Mouse (Mus musculus) liver, embryonic 13.5 days (tissue): ENCODE results near the gene Gmds. TPM values are rescaled to one million over a fixed set of nuclear protein-coding genes. Genes with fewer than 3 reads are reported as not detected.
A peak's percentile ranks its signal among the peaks of the same experiment; 100 is the strongest.

Experiments used
- ATAC-seq: fragments of 200-750 bp; cut with Nextera tagmentation; 2 replicates; pipeline ENCODE4 v1.8.0; 2017; ENCODE audit warnings: low read depth, mild to moderate bottlenecking, moderate number of reproducible peaks, moderate library complexity
- DNase-seq: peaks from one replicate; pipeline ENCODE4 v3.0.0; 2022
- H3K27ac ChIP-seq: fragments of 300-500 bp; sonication (generic); 2 replicates; pipeline ENCODE4 v1.5.1; 2015; ENCODE audit warnings: moderate library complexity, mild to moderate bottlenecking, inconsistent platforms
- H3K27me3 ChIP-seq: fragments of 300-500 bp; sonication (generic); 2 replicates; pipeline ENCODE4 v1.6.1; 2015; ENCODE audit warnings: mild to moderate bottlenecking, inconsistent platforms
- H3K36me3 ChIP-seq: fragments of 300-500 bp; sonication (generic); 2 replicates; pipeline ENCODE4 v1.6.1; 2015; ENCODE audit warnings: mild to moderate bottlenecking, inconsistent platforms
- H3K4me1 ChIP-seq: fragments of 300-500 bp; sonication (generic); replicated peaks from 2 replicates; pipeline ENCODE4 v1.6.1; 2015; ENCODE audit warnings: inconsistent platforms
- H3K4me2 ChIP-seq: fragments of 300-500 bp; sonication (generic); 2 replicates; pipeline ENCODE4 v1.6.1; 2015; ENCODE audit warnings: inconsistent platforms, mild to moderate bottlenecking, moderate library complexity
- H3K4me3 ChIP-seq: fragments of 300-500 bp; sonication (generic); replicated peaks from 2 replicates; pipeline ENCODE4 v1.5.1; 2015; ENCODE audit warnings: mild to moderate bottlenecking, inconsistent platforms
- H3K9ac ChIP-seq: fragments of 300-500 bp; sonication (generic); 2 replicates; pipeline ENCODE4 v1.6.1; 2015; ENCODE audit warnings: mild to moderate bottlenecking, inconsistent platforms
- H3K9me3 ChIP-seq: fragments of 300-500 bp; sonication (generic); replicated peaks from 2 replicates; pipeline ENCODE4 v1.6.1; 2016; ENCODE audit warnings: inconsistent platforms
- WGBS: fragments of 180-500 bp; shearing (Covaris S2); methylation state at CpG from one replicate; pipeline ENCODE4 v1.1.7; 2015; ENCODE audit not compliant: insufficient replicate concordance; 5-methylcytosine and 5-hydroxymethylcytosine counted together
- polyA plus RNA-seq: library from polyadenylated mRNA; unstranded; fragments of >200 nt; fragmentation: Nextera tagmentation; extraction: Ambion mirVana; gene quantifications from 2 replicates; pipeline ENCODE4 v1.2.1, GENCODE M21; 2015

Gmds gene
- polyA plus RNA-seq, 1 experiment from 2014 or later, result 9.1 TPM

- WGBS, result 52% methylated on average over 3 of the region's 3 CpGs
Observed at GRCm38 (mm10) chr13:31966931-31967532, 371.5 kb downstream of the Gmds start.

GRCm38 (mm10) chr13:31960514-31960913 is 378.0 kb downstream of the Gmds start:
- DNase-seq, result no peak
- Histone ChIP-seq H3K36me3 (no peaks in the 10 kb centered on the region), H3K4me2 (no peak overlapping the region), H3K27me3 (no peaks in the 10 kb centered on the region), H3K4me3 (no peak overlapping the region), H3K27ac (no peak overlapping the region), H3K9ac (no peak overlapping the region), H3K9me3 (no peaks in the 10 kb centered on the region), H3K4me1 (no peaks in the 10 kb centered on the region)
- no peak for ATAC-seq
- WGBS, result 51% methylated on average over 3 of the region's 3 CpGs

More at GRCm38 (mm10) chr13:31966931-31967532, 371.5 kb downstream of the Gmds start:
- Histone ChIP-seq H3K4me1 (no peaks in the 10 kb centered on the region), H3K27ac (no peak overlapping the region), H3K4me3 (no peak overlapping the region), H3K36me3 (no peaks in the 10 kb centered on the region), H3K27me3 (no peaks in the 10 kb centered on the region), H3K9me3 (no peaks in the 10 kb centered on the region), H3K4me2 (no peak overlapping the region), H3K9ac (no peak overlapping the region)
- DNase-seq, result no peak
- no peak for ATAC-seq

- Histone ChIP-seq H3K4me1 (no peaks in the 10 kb centered on the region), H3K4me2 (no peak overlapping the region), H3K9me3 (no peaks in the 10 kb centered on the region), H3K4me3 (no peak overlapping the region), H3K9ac (no peak overlapping the region), H3K27me3 (no peaks in the 10 kb centered on the region), H3K27ac (no peak overlapping the region), H3K36me3 (no peaks in the 10 kb centered on the region)
- DNase-seq (no peak), ATAC-seq (no peak)
- 44% methylated on average over 13 of the region's 13 CpGs for WGBS
Observed at GRCm38 (mm10) chr13:31958346-31959335, 379.9 kb downstream of the Gmds start.

- H3K27me3 ChIP-seq, result no peaks in the 10 kb centered on the region
- H3K9me3 ChIP-seq, result no peaks in the 10 kb centered on the region
- ATAC-seq, result no peak
- peak; percentile 19 for DNase-seq
- H3K36me3 ChIP-seq, result no peaks in the 10 kb centered on the region
- no peak overlapping the region for H3K4me2 ChIP-seq
- 49% methylated on average over 6 of the region's 6 CpGs for WGBS
- no peaks in the 10 kb centered on the region for H3K4me1 ChIP-seq
- no peak overlapping the region for H3K9ac ChIP-seq
- H3K4me3 ChIP-seq, result no peak overlapping the region
- H3K27ac ChIP-seq, result no peak overlapping the region
Observed at GRCm38 (mm10) chr13:31956584-31956983, 382.0 kb downstream of the Gmds start.

GRCm38 (mm10) chr13:31956112-31956511 is 382.4 kb downstream of the Gmds start:
- H3K4me1 ChIP-seq, result no peaks in the 10 kb centered on the region
- no peaks in the 10 kb centered on the region for H3K27me3 ChIP-seq
- no peak overlapping the region for H3K27ac ChIP-seq
- no peak overlapping the region for H3K4me3 ChIP-seq
- 67% methylated on average over 4 of the region's 4 CpGs for WGBS
- ATAC-seq (no peak), DNase-seq (no peak)
- no peak overlapping the region for H3K9ac ChIP-seq
- no peak overlapping the region for H3K4me2 ChIP-seq
- H3K9me3 ChIP-seq, result no peaks in the 10 kb centered on the region
- no peaks in the 10 kb centered on the region for H3K36me3 ChIP-seq

- no peak overlapping the region for H3K27ac ChIP-seq
- ATAC-seq, result 0 out of 2 replicates have a peak, but pooled peaks have one; percentile 39
- H3K9ac ChIP-seq, result no peak overlapping the region
- no peak overlapping the region for H3K4me2 ChIP-seq
- H3K27me3 ChIP-seq, result no peaks in the 10 kb centered on the region
- no peak overlapping the region for H3K4me3 ChIP-seq
- H3K4me1 ChIP-seq, result no peaks in the 10 kb centered on the region
- WGBS, result 58% methylated on average over 7 of the region's 7 CpGs
- H3K9me3 ChIP-seq, result no peaks in the 10 kb centered on the region
- no peak for DNase-seq
- H3K36me3 ChIP-seq, result no peaks in the 10 kb centered on the region
Observed at GRCm38 (mm10) chr13:31955171-31955570, 383.4 kb downstream of the Gmds start.

GRCm38 (mm10) chr13:31944676-31945210 is 393.8 kb downstream of the Gmds start:
- DNase-seq (no peak), ATAC-seq (no peak)
- Histone ChIP-seq H3K9ac (no peak overlapping the region), H3K4me2 (no peak overlapping the region), H3K27ac (no peak overlapping the region), H3K4me1 (0 out of 2 replicates have a peak, but pooled peaks cover 3% of the 10 kb centered on the region), H3K36me3 (no peaks in the 10 kb centered on the region), H3K27me3 (no peaks in the 10 kb centered on the region), H3K9me3 (no peaks in the 10 kb centered on the region), H3K4me3 (no peak overlapping the region)
- 67% methylated on average over 3 of the region's 3 CpGs for WGBS

- 47% methylated on average over 7 of the region's 7 CpGs for WGBS
- DNase-seq (no peak), ATAC-seq (no peak)
- no peaks in the 10 kb centered on the region for H3K36me3 ChIP-seq
- no peak overlapping the region for H3K4me2 ChIP-seq
- no peaks in the 10 kb centered on the region for H3K27me3 ChIP-seq
- H3K4me1 ChIP-seq, result 0 out of 2 replicates have a peak, but pooled peaks cover 3% of the 10 kb centered on the region
- H3K27ac ChIP-seq, result no peak overlapping the region
- no peaks in the 10 kb centered on the region for H3K9me3 ChIP-seq
- H3K9ac ChIP-seq, result no peak overlapping the region
- no peak overlapping the region for H3K4me3 ChIP-seq
Observed at GRCm38 (mm10) chr13:31943482-31944275, 394.9 kb downstream of the Gmds start.

GRCm38 (mm10) chr13:31929299-31929698 is 409.2 kb downstream of the Gmds start:
- WGBS, result 67% methylated on average over 1 of the region's 1 CpGs
- no peak overlapping the region for H3K4me3 ChIP-seq
- H3K4me1 ChIP-seq, result peaks cover 13% of the 10 kb centered on the region
- H3K27me3 ChIP-seq, result no peaks in the 10 kb centered on the region
- H3K36me3 ChIP-seq, result no peaks in the 10 kb centered on the region
- DNase-seq, result no peak
- H3K4me2 ChIP-seq, result no peak overlapping the region
- no peak overlapping the region for H3K9ac ChIP-seq
- ATAC-seq, result no peak
- H3K9me3 ChIP-seq, result no peaks in the 10 kb centered on the region
- H3K27ac ChIP-seq, result no peak overlapping the region

GRCm38 (mm10) chr13:31926599-31926998 is 411.9 kb downstream of the Gmds start:
- no peak overlapping the region for H3K27ac ChIP-seq
- no peak for ATAC-seq

GRCm38 (mm10) chr13:31924506-31924905 is 414.0 kb downstream of the Gmds start:
- Histone ChIP-seq H3K36me3 (no peaks in the 10 kb centered on the region), H3K4me2 (no peak overlapping the region), H3K9me3 (no peaks in the 10 kb centered on the region), H3K4me1 (peaks cover 18% of the 10 kb centered on the region), H3K27me3 (no peaks in the 10 kb centered on the region), H3K9ac (no peak overlapping the region), H3K27ac (peak overlapping the region; percentile 39; the same call in 1 of the 2 replicates), H3K4me3 (no peak overlapping the region)
- WGBS, result 23% methylated on average over 4 of the region's 4 CpGs
- ATAC-seq, result peak; percentile 92
- DNase-seq, result peak; percentile 16

More at GRCm38 (mm10) chr13:31926599-31926998, 411.9 kb downstream of the Gmds start:
- no peaks in the 10 kb centered on the region for H3K36me3 ChIP-seq
- no peaks in the 10 kb centered on the region for H3K27me3 ChIP-seq
- H3K4me1 ChIP-seq, result peaks cover 18% of the 10 kb centered on the region
- no peak for DNase-seq
- no peak overlapping the region for H3K4me3 ChIP-seq
- H3K9me3 ChIP-seq, result no peaks in the 10 kb centered on the region
- no peak overlapping the region for H3K9ac ChIP-seq
- H3K4me2 ChIP-seq, result no peak overlapping the region
- WGBS, result 75% methylated on average over 5 of the region's 5 CpGs
